ENCODE assay signal across 14 mouse cellular contexts in the genomic region with DNA sequence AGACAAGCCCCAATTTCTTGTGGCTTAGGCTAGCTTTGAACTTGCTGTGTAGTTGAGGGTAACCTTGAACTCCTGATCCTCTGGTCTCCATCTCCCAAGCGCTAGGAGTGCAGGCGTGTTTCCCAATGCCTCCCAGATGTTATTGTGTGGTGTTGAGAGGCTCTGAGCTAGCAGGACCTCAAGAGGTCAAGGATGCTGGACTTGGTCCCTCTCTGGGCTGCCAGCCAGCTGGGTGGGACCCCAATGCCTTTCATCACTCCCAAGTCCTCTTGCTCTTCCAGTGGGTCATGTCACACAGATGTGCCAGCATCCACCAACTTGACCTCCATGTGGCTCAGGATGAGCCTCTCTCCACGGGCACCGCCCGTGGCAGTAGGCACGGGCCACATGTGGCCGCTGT. TPM values are rescaled to one million over a fixed set of nuclear protein-coding genes. Genes with fewer than 3 reads are reported as not detected.
DNase-seq lines count a peak whose midpoint lies in the region; ATAC-seq and TF ChIP-seq lines count a peak whose summit lies in the region.
"Had no signal": no experiment of that assay in that cellular context is flagged by ENCODE, and none has a peak within 500 bp of the region (broad histone marks: within the 10 kb centered on the region; RNA-seq: fewer than 3 reads in every experiment).

No protein-coding gene starts in this region.

- intact Hi-C loops in heart, adult 2 months (cut with DNase I), result no loop called here
- intact Hi-C loops in heart, postnatal 25 days (cut with DNase I), result no loop called here

- H3K4me1 ChIP-seq in heart, adult 2 months (ENCODE audit: control insufficient read depth, insufficient read depth, low read length), result no peaks in the 10 kb centered on the region
- peaks cover 47% of the 10 kb centered on the region for H3K4me1 ChIP-seq in heart, embryonic 11.5 days (ENCODE audit: control insufficient read depth, insufficient read depth, low read length)
- peaks cover 19% of the 10 kb centered on the region for H3K4me1 ChIP-seq in kidney, embryonic 16.5 days (ENCODE audit: insufficient read depth, low read length)

- no peaks in the 10 kb centered on the region for H3K9me3 ChIP-seq in heart, embryonic 11.5 days (replicated peaks; ENCODE audit: control insufficient read depth, low read length)
- no peaks in the 10 kb centered on the region for H3K9me3 ChIP-seq in kidney, embryonic 16.5 days (ENCODE audit: low read length)
- H3K9me3 ChIP-seq: kidney, embryonic 15.5 days had no signal

- DNase-seq in heart, adult 2 months, result peak; percentile 31 to 42
- peak; percentile 84 for DNase-seq in adrenal gland, adult 2 months
- DNase-seq in gastrocnemius, postnatal 10 days, result peak; percentile 49
- peak; percentile 21 for DNase-seq in heart, postnatal 25 days (ENCODE audit: low spot score)
- DNase-seq in thymus, postnatal 4 days, result no peak
- DNase-seq in cerebellum, adult 9-11 months, result no peak
- DNase-seq: cerebellum, postnatal 36 days; right cerebral cortex, postnatal 25 days; thymus, postnatal 14 days had no signal

- no peaks in the 10 kb centered on the region for H3K79me2 ChIP-seq in heart, adult 2 months (replicated peaks; ENCODE audit: control insufficient read depth, insufficient read depth, low read length)

- no peak for TF ChIP-seq EP300 in heart, adult 2 months (IDR thresholded peaks at IDR 0.05; ENCODE audit: insufficient read depth, low read depth, low read length)

- H3K9ac ChIP-seq in heart, adult 2 months (ENCODE audit: low read depth, low read length), result no peak overlapping the region
- H3K9ac ChIP-seq in heart, embryonic 11.5 days (ENCODE audit: low read depth, low read length), result no peak overlapping the region
- H3K9ac ChIP-seq in kidney, embryonic 16.5 days (replicated peaks; ENCODE audit: low read length), result no peak overlapping the region
- H3K9ac ChIP-seq: forebrain, embryonic 12.5 days; kidney, embryonic 15.5 days had no signal

- no peak overlapping the region for H3K4me2 ChIP-seq in heart, embryonic 11.5 days
- H3K4me2 ChIP-seq in kidney, embryonic 16.5 days (replicated peaks; ENCODE audit: low read depth, low read length), result no peak overlapping the region
- H3K4me2 ChIP-seq: forebrain, embryonic 12.5 days; kidney, embryonic 15.5 days had no signal

- H3K36me3 ChIP-seq in heart, adult 2 months (ENCODE audit: control insufficient read depth, insufficient read depth, low read length), result no peaks in the 10 kb centered on the region
- H3K36me3 ChIP-seq in heart, embryonic 11.5 days (ENCODE audit: control insufficient read depth, insufficient read depth, low read length), result no peaks in the 10 kb centered on the region
- H3K36me3 ChIP-seq in kidney, embryonic 16.5 days (ENCODE audit: insufficient read depth, low read length), result no peaks in the 10 kb centered on the region; the same call in 1 of the 2 replicates
- H3K36me3 ChIP-seq: forebrain, embryonic 12.5 days; kidney, embryonic 15.5 days had no signal

- H3K4me3 ChIP-seq in heart, adult 2 months, result no peak overlapping the region
- H3K4me3 ChIP-seq in heart, embryonic 11.5 days (ENCODE audit: low read depth, low read length), result no peak overlapping the region
- H3K4me3 ChIP-seq in kidney, embryonic 16.5 days (ENCODE audit: low read length), result no peak overlapping the region
- H3K4me3 ChIP-seq: forebrain, embryonic 12.5 days; kidney, embryonic 15.5 days had no signal

- H3K27ac ChIP-seq in heart, adult 2 months, result no peak overlapping the region
- H3K27ac ChIP-seq in heart, embryonic 11.5 days (ENCODE audit: low read depth, low read length), result no peak overlapping the region
- no peak overlapping the region for H3K27ac ChIP-seq in kidney, embryonic 16.5 days (ENCODE audit: low read length)
- H3K27ac ChIP-seq: forebrain, embryonic 12.5 days; hindbrain, postnatal 0 days; kidney, embryonic 15.5 days had no signal

- TF ChIP-seq POLR2A in heart, adult 2 months (IDR thresholded peaks at IDR 0.05; ENCODE audit: insufficient read depth, low read depth, low read length), result no peak

- TF ChIP-seq CTCF in heart, adult 2 months (IDR thresholded peaks at IDR 0.05), result no peak

- H3K27me3 ChIP-seq in heart, adult 2 months (ENCODE audit: control insufficient read depth, insufficient read depth, low read length), result no peaks in the 10 kb centered on the region
- no peaks in the 10 kb centered on the region for H3K27me3 ChIP-seq in heart, embryonic 11.5 days (ENCODE audit: control insufficient read depth, insufficient read depth, low read length)
- H3K27me3 ChIP-seq in kidney, embryonic 16.5 days (ENCODE audit: insufficient read depth, low read length), result no peaks in the 10 kb centered on the region
- H3K27me3 ChIP-seq: forebrain, embryonic 12.5 days; kidney, embryonic 15.5 days had no signal

- ATAC-seq in heart, embryonic 11.5 days (replicated peaks; ENCODE audit: insufficient number of reproducible peaks, low FRiP score, low TSS enrichment), result no peak
- no peak for ATAC-seq in kidney, embryonic 16.5 days (ENCODE audit: low FRiP score, low TSS enrichment)
- ATAC-seq: hindbrain, postnatal 0 days had no signal

- WGBS in heart, adult 2 months, result 48% methylated on average over 7 of the region's 7 CpGs
- WGBS in heart, embryonic 11.5 days (ENCODE audit: insufficient replicate concordance), result 83% methylated on average over 7 of the region's 7 CpGs
- 83% methylated on average over 7 of the region's 7 CpGs for WGBS in kidney, embryonic 16.5 days

RNA-seq across cellular contexts. Expression of a gene that starts 16.9 kb away (rescaled TPM):
- under 1 TPM; 0.86 to 0.94 TPM for total RNA-seq in heart, adult 2 months (2021)
- polyA plus RNA-seq in heart, adult 2 months (2012; rRNA removed), result 1.4 and 2.1 TPM in 2 replicates
- 66.2 and 81.8 TPM in 2 replicates for polyA plus RNA-seq in heart, embryonic 11.5 days (2014; fragmentation: Nextera tagmentation; extraction: Ambion mirVana)
- total RNA-seq in adrenal gland, adult 2 months (2021), result 10 to 100 TPM; 28.9 to 75.7 TPM
- polyA plus RNA-seq in adrenal gland, adult 2 months (2012; rRNA removed), result 90.8 and 96.8 TPM in 2 replicates
- 1 to 10 TPM; 1.6 to 2.4 TPM for total RNA-seq in gastrocnemius, postnatal 10 days (2021)
- total RNA-seq in heart, postnatal 25 days (2021), result 1 to 10 TPM in 1 of 2 experiments, under 1 TPM in 1; 0.83 to 1.6 TPM
- polyA plus RNA-seq in kidney, embryonic 16.5 days (2015; fragmentation: Nextera tagmentation; extraction: Ambion mirVana), result 39.8 and 49.7 TPM in 2 replicates

RNA-seq across cellular contexts. Expression of a gene that starts 54.3 kb away (rescaled TPM):
- total RNA-seq in heart, adult 2 months (2021), result not detected
- 0.14 TPM in 1 of 2 replicates, not detected in the other for polyA plus RNA-seq in heart, adult 2 months (2012; rRNA removed)
- 0.17 and 0.19 TPM in 2 replicates for polyA plus RNA-seq in heart, embryonic 11.5 days (2014; fragmentation: Nextera tagmentation; extraction: Ambion mirVana)
- not detected for total RNA-seq in adrenal gland, adult 2 months (2021)
- polyA plus RNA-seq in adrenal gland, adult 2 months (2012; rRNA removed), result not detected in 2 replicates
- total RNA-seq in gastrocnemius, postnatal 10 days (2021), result not detected
- not detected for total RNA-seq in heart, postnatal 25 days (2021)
- polyA plus RNA-seq in kidney, embryonic 16.5 days (2015; fragmentation: Nextera tagmentation; extraction: Ambion mirVana), result 0.05 and 0.23 TPM in 2 replicates

Comparison
In these comparisons a context has a peak if more than half of its experiments do, and no peak if none do; other contexts are left out.
1. DNase-seq: peak in heart, adult 2 months (2 of 2), adrenal gland, adult 2 months (single experiment), gastrocnemius, postnatal 10 days (single experiment) and heart, postnatal 25 days (single experiment); none in thymus, postnatal 4 days (single experiment) and cerebellum, adult 9-11 months (single experiment).
2. RNA of a gene that starts 16.9 kb away (total RNA-seq): 28.9 to 75.7 TPM in adrenal gland, adult 2 months; 1.6 to 2.4 TPM in gastrocnemius, postnatal 10 days, 0.83 to 1.6 TPM in heart, postnatal 25 days and 0.86 to 0.94 TPM in heart, adult 2 months; every median in the first group is over 4 times any median in the second.